In genomic region chr16:73821387-73822338, GRCm38 (mm10) we compare ENCODE assay signal across 15 mouse cellular contexts.
A peak's percentile ranks its signal among the peaks of the same experiment; 100 is the strongest.
DNase-seq lines count a peak whose midpoint lies in the region; ATAC-seq and TF ChIP-seq lines count a peak whose summit lies in the region.
"Had no signal": no experiment of that assay in that cellular context is flagged by ENCODE, and none has a peak within 500 bp of the region (broad histone marks: within the 10 kb centered on the region; RNA-seq: fewer than 3 reads in every experiment).

No protein-coding gene starts in this region.

- no peak for TF ChIP-seq POLR2A in MEL (IDR thresholded peaks at IDR 0.05; ENCODE audit: control insufficient read depth in 1 of 2, insufficient read depth in 1 of 2, low read depth in 1 of 2, low read length in 2 of 2, poor library complexity in 1 of 2)

- peak; percentile 55 to 87 for TF ChIP-seq EP300 in MEL (IDR thresholded peaks at IDR 0.05; ENCODE audit: low read depth in 1 of 2, low read length in 2 of 2)
- TF ChIP-seq EP300 in liver, embryonic 14.5 days (IDR thresholded peaks at IDR 0.05; ENCODE audit: low read depth): peak; percentile 95

- peak overlapping the region; percentile 53 for H3K4me2 ChIP-seq in liver, embryonic 14.5 days (ENCODE audit: low read depth)
- H3K4me2 ChIP-seq: limb, embryonic 12.5 days; midbrain, embryonic 12.5 days had no signal

- no peaks in the 10 kb centered on the region for H3K79me2 ChIP-seq in MEL (ENCODE audit: control insufficient read depth, insufficient read depth, low read length, poor library complexity)

- H3K27ac ChIP-seq in MEL (ENCODE audit: control insufficient read depth, low read depth, low read length): peak overlapping the region; percentile 33; the same call in 1 of the 2 replicates
- peak overlapping the region; percentile 89 for H3K27ac ChIP-seq in liver, embryonic 14.5 days
- H3K27ac ChIP-seq: kidney, postnatal 0 days; limb, embryonic 12.5 days; midbrain, embryonic 12.5 days had no signal

- no peak for TF ChIP-seq CTCF in MEL (IDR thresholded peaks at IDR 0.05 in 2 of 3, conservative IDR thresholded peaks at IDR 0.05 in 1 of 3; ENCODE audit: control insufficient read depth in 1 of 3, insufficient read depth in 1 of 3, low read depth in 2 of 3, low read length in 3 of 3, poor library complexity in 1 of 3, severe bottlenecking in 1 of 3)
- TF ChIP-seq CTCF in liver, embryonic 14.5 days (IDR thresholded peaks at IDR 0.05; ENCODE audit: low read depth): no peak

- H3K4me1 ChIP-seq in MEL (ENCODE audit: control insufficient read depth in 1 of 2, insufficient read depth in 2 of 2, low read length in 2 of 2): peaks cover 0 to 5% of the 10 kb centered on the region in 2 experiments; a peak in 3 of 4 replicates
- H3K4me1 ChIP-seq in erythroblast, embryonic 14.5 days (ENCODE audit: control insufficient read depth): peaks cover 30% of the 10 kb centered on the region
- peaks cover 13 to 16% of the 10 kb centered on the region in 2 experiments for H3K4me1 ChIP-seq in liver, embryonic 14.5 days (replicated peaks; ENCODE audit: control insufficient read depth in 2 of 2, insufficient read depth in 2 of 2, low read length in 1 of 2)
- H3K4me1 ChIP-seq: limb, embryonic 12.5 days; midbrain, embryonic 12.5 days had no signal

- no peak for TF ChIP-seq RAD21 in MEL (IDR thresholded peaks at IDR 0.05; ENCODE audit: low read depth, low read length)

- no peaks in the 10 kb centered on the region for H3K27me3 ChIP-seq in MEL (ENCODE audit: control insufficient read depth in 1 of 2, insufficient read depth in 2 of 2, low read length in 2 of 2)
- no peaks in the 10 kb centered on the region for H3K27me3 ChIP-seq in erythroblast, embryonic 14.5 days (ENCODE audit: control insufficient read depth)
- no peaks in the 10 kb centered on the region for H3K27me3 ChIP-seq in liver, embryonic 14.5 days (ENCODE audit: control insufficient read depth, insufficient read depth, low read length)
- H3K27me3 ChIP-seq: limb, embryonic 12.5 days; midbrain, embryonic 12.5 days had no signal

- H3K4me3 ChIP-seq in MEL (ENCODE audit: control insufficient read depth in 1 of 2, insufficient read depth in 1 of 2, low read depth in 2 of 2, low read length in 2 of 2): no peak overlapping the region
- peak overlapping the region; percentile 23 for H3K4me3 ChIP-seq in erythroblast, embryonic 14.5 days (replicated peaks)
- no peak overlapping the region for H3K4me3 ChIP-seq in liver, embryonic 14.5 days (ENCODE audit: insufficient read depth in 1 of 2, low read depth in 2 of 2, low read length in 2 of 2)
- H3K4me3 ChIP-seq: limb, embryonic 12.5 days; midbrain, embryonic 12.5 days had no signal

- 11% methylated on average over 10 of the region's 10 CpGs for whole genome bisulfite sequencing in liver, embryonic 14.5 days (ENCODE audit: insufficient replicate concordance)

- peak; percentile 24 for DNase-seq in embryo, embryonic 10 days (ENCODE audit: low spot score)
- DNase-seq in embryo, embryonic 10.5 days (ENCODE audit: low spot score): no peak
- DNase-seq in MEL (ENCODE audit: low read depth, low spot score): peak; percentile 54
- DNase-seq in liver, embryonic 14.5 days (ENCODE audit: low read depth in 3 of 3, low spot score in 3 of 3): peak; percentile 76 to 82 (median 77)
- no peak for DNase-seq in cerebellum, adult 8-10 months
- no peak for DNase-seq in adrenal gland, postnatal 10 days
- no peak for DNase-seq in thymus, postnatal 36 days
- DNase-seq: adrenal gland, adult 8-10 months; cerebellum, adult 11 months; gastrocnemius, postnatal 14 days had no signal

- peak; percentile 100 for ATAC-seq in liver, embryonic 14.5 days (ENCODE audit: insufficient read depth)
- ATAC-seq: lung, postnatal 0 days had no signal

- peaks cover 0 to 6% of the 10 kb centered on the region in 2 experiments; a peak in 2 of 4 replicates for H3K36me3 ChIP-seq in MEL (ENCODE audit: control insufficient read depth in 1 of 2, insufficient read depth in 2 of 2, low read length in 2 of 2)
- H3K36me3 ChIP-seq in erythroblast, embryonic 14.5 days (ENCODE audit: control insufficient read depth): no peaks in the 10 kb centered on the region; the same call in 1 of the 2 replicates
- H3K36me3 ChIP-seq in liver, embryonic 14.5 days (replicated peaks; ENCODE audit: control insufficient read depth, insufficient read depth, low read depth): no peaks in the 10 kb centered on the region
- H3K36me3 ChIP-seq: limb, embryonic 12.5 days; midbrain, embryonic 12.5 days had no signal

- no peak overlapping the region for H3K9ac ChIP-seq in MEL (ENCODE audit: control insufficient read depth, low read depth, low read length, poor library complexity, severe bottlenecking)
- peak overlapping the region; percentile 14 for H3K9ac ChIP-seq in liver, embryonic 14.5 days (replicated peaks)
- H3K9ac ChIP-seq: limb, embryonic 12.5 days; midbrain, embryonic 12.5 days had no signal

- H3K9me3 ChIP-seq in MEL (replicated peaks; ENCODE audit: insufficient read depth, low read length): no peaks in the 10 kb centered on the region
- no peaks in the 10 kb centered on the region for H3K9me3 ChIP-seq in erythroblast, embryonic 14.5 days (ENCODE audit: control insufficient read depth, low read length)
- no peaks in the 10 kb centered on the region for H3K9me3 ChIP-seq in liver, embryonic 14.5 days (ENCODE audit: control insufficient read depth, low read length)
- H3K9me3 ChIP-seq: limb, embryonic 12.5 days; midbrain, embryonic 12.5 days had no signal

TF ChIP-seq in MEL, 35 proteins besides CTCF, POLR2A, EP300 and RAD21:
- no peak for TF ChIP-seq HCFC1 (IDR thresholded peaks at IDR 0.05; ENCODE audit: low read depth, low read length)
- no peak for TF ChIP-seq POLR2AphosphoS5 (IDR thresholded peaks at IDR 0.05; ENCODE audit: borderline replicate concordance, low read depth, low read length)
- TF ChIP-seq TBP (IDR thresholded peaks at IDR 0.05; ENCODE audit: low read depth, low read length): no peak
- no peak for TF ChIP-seq KAT2A (conservative IDR thresholded peaks at IDR 0.05; ENCODE audit: low read depth, low read length)
- no peak for TF ChIP-seq MXI1 (IDR thresholded peaks at IDR 0.05; ENCODE audit: low read depth, low read length)
- no peak for TF ChIP-seq ZKSCAN1 (IDR thresholded peaks at IDR 0.05; ENCODE audit: low read depth, low read length)
- TF ChIP-seq ZNF384 (IDR thresholded peaks at IDR 0.05; ENCODE audit: low read depth, low read length): peak; percentile 56
- TF ChIP-seq ELF1 (IDR thresholded peaks at IDR 0.05; ENCODE audit: low read depth, low read length): no peak
- no peak for TF ChIP-seq CHD2 (IDR thresholded peaks at IDR 0.05; ENCODE audit: low read length)
- no peak for TF ChIP-seq ZMIZ1 (IDR thresholded peaks at IDR 0.05; ENCODE audit: low read depth, low read length)
- peak; percentile 92 for TF ChIP-seq TCF12 (IDR thresholded peaks at IDR 0.05; ENCODE audit: low read depth, low read length)
- TF ChIP-seq MAFK (IDR thresholded peaks at IDR 0.05; ENCODE audit: borderline replicate concordance, low read depth, low read length): no peak
- TF ChIP-seq SMC3 (IDR thresholded peaks at IDR 0.05; ENCODE audit: low read depth, low read length): no peak
- TF ChIP-seq ZC3H11A (IDR thresholded peaks at IDR 0.05; ENCODE audit: low read depth, low read length): no peak
- TF ChIP-seq CHD1 (IDR thresholded peaks at IDR 0.05; ENCODE audit: low read depth, low read length): no peak
- TF ChIP-seq NRF1 (IDR thresholded peaks at IDR 0.05; ENCODE audit: insufficient read depth, low read depth, low read length, poor library complexity, severe bottlenecking): no peak
- no peak for TF ChIP-seq MAZ (IDR thresholded peaks at IDR 0.05; ENCODE audit: low read depth, low read length)
- TF ChIP-seq MYC (IDR thresholded peaks at IDR 0.05; ENCODE audit: low read depth, low read length): no peak
- TF ChIP-seq GATA1 (IDR thresholded peaks at IDR 0.05; ENCODE audit: low read depth, low read length): peak; percentile 79
- TF ChIP-seq NELFE (IDR thresholded peaks at IDR 0.05; ENCODE audit: low read depth, low read length): no peak
- TF ChIP-seq MYB (IDR thresholded peaks at IDR 0.05; ENCODE audit: low read depth, low read length): no peak
- peak; percentile 52; the same call in 1 of the 2 replicates for TF ChIP-seq RCOR1 (IDR thresholded peaks at IDR 0.05; ENCODE audit: low read depth, low read length)
- no peak for TF ChIP-seq MAX (IDR thresholded peaks at IDR 0.05; ENCODE audit: low read length)
- TF ChIP-seq USF2 (IDR thresholded peaks at IDR 0.05; ENCODE audit: borderline replicate concordance in 1 of 2, insufficient read depth in 1 of 2, low read depth in 1 of 2, low read length in 2 of 2): no peak
- TF ChIP-seq BHLHE40 (IDR thresholded peaks at IDR 0.05; ENCODE audit: borderline replicate concordance, low read depth, low read length): no peak
- peak; percentile 71 for TF ChIP-seq ETS1 (IDR thresholded peaks at IDR 0.05; ENCODE audit: low read depth, low read length)
- no peak for TF ChIP-seq USF1 (IDR thresholded peaks at IDR 0.05; ENCODE audit: low read depth, low read length)
- TF ChIP-seq POLR2AphosphoS2 (IDR thresholded peaks at IDR 0.05; ENCODE audit: low read length): no peak
- peak; percentile 69; the same call in 1 of the 2 replicates for TF ChIP-seq MEF2A (IDR thresholded peaks at IDR 0.05; ENCODE audit: extremely low read depth, insufficient replicate concordance, low read depth, low read length, poor library complexity, severe bottlenecking)
- TF ChIP-seq UBTF (IDR thresholded peaks at IDR 0.05; ENCODE audit: borderline replicate concordance, insufficient read depth, low read depth, low read length): no peak
- no peak for TF ChIP-seq SIN3A (IDR thresholded peaks at IDR 0.05; ENCODE audit: low read length)
- no peak for TF ChIP-seq JUND (IDR thresholded peaks at IDR 0.05; ENCODE audit: low read depth, low read length)
- TF ChIP-seq TAL1 (IDR thresholded peaks at IDR 0.05; ENCODE audit: low read length): no peak

Comparison
In these comparisons a context has a peak if more than half of its experiments do, and no peak if none do; other contexts are left out.
1. DNase-seq: peak in embryo, embryonic 10 days (single experiment), MEL (single experiment) and liver, embryonic 14.5 days (3 of 3); none in embryo, embryonic 10.5 days (single experiment), cerebellum, adult 8-10 months (single experiment), adrenal gland, postnatal 10 days (single experiment) and thymus, postnatal 36 days (0 of 2).